Mouse (Mus musculus) frontal cortex, postnatal 10 days (tissue): ENCODE results near the gene Klf9.

Source experiments
- DNase-seq, 2 experiments: peaks; one replicate each; pipeline ENCODE4 v3.0.0; 2022; ENCODE audit warnings: low spot score in 2 of 2, mixed read lengths in 1 of 2

The Klf9 gene

GRCm38 (mm10) chr19:23163361-23163760 is 22.3 kb downstream of the Klf9 start:
- no peak for DNase-seq

- no peak for DNase-seq
Measured at GRCm38 (mm10) chr19:23164651-23165240, 23.7 kb downstream of the Klf9 start.

DNA sequence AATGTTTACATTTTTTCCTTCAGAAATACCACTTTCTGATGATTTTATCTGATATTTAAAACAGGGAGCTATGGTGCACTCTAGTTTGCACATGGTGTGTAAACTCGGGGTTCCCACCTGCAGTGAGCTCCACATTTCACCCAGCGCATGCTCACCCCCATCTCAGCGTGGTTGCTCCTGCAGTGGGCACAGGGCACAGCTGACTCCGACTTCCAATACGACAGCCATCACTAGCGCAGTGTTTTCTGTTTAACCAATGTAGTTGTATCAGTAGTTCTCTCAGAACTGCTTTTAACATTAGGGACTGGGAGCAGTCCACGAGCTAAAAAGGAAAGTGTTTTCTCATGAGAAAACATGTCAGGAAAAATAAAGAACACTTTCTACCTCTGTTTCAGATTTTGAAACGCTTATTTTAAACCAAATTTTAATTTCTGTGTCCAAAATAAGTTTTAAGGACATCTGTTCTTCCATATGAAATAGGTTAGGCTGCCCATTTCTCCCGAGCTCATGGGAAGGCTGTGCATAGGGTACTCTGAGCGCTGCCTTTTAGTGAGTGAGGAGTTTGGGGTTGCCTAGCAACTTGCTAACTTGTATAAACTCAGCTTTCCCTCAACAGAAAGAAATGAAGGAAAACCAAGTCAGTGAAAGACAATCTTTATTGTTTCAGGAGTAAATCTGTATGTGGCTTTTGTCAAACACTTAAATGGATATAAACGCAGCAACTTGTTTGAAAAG is 25.7 kb downstream of the Klf9 start:
- DNase-seq = no peak

DNA sequence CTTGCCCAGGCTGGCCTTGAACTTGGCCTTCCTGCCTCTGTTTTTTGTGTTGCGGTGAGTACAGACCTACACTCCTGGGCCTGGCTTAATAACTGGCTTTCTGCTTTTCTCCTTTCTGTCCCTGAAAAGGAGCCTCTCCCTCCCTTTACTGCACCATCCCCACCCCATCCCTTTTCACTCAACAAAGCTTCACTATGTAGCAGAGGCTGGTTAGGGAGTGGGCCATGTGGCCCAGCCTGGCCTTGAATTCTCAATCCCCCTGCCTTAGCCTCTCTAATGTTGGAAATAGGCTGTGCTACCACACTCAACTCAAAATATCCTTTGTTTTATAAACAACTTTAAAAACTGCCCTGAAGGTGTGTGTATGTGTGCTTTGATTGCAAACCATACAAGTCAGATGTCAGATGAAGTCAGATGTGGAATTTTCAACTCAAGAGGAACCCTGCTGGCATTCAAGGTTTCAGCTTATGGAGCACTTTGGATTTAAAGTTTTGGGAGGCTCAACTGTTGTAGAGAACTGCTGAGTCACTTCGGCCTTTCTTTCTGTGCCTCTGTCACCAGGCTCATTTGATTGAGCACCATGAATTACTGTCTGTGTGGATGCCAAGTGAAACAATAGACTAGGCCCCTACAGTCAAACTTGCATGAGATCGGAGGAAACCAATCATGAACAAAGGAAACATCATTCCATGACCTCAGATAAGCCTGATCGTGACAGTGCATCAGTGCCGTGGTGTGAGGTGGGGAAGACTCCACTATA is 28.1 kb downstream of the Klf9 start:
- DNase-seq = no peak

DNA sequence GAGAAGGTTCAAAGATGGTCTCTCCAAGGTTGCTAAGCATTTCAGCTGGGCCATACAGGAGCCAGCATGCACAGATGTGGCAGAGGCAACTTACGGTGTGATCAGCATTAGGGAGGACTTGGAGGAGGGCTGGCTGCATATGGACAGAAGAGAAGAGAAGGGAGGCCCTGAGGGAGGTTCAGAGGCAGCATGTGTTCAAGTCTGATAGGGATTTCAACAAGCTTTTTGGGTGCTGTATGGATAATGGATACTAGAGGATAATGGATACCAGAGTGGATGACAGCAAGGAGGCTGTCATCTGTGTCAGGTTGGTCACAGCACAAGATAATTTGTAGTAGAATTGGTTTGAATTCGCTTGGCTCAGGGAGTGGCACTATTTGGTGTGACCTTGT is 28.6 kb downstream of the Klf9 start:
- no peak for DNase-seq

- peak in 1 of 2 experiments; percentile 26 for DNase-seq
Measured at GRCm38 (mm10) chr19:23170476-23170875, 29.4 kb downstream of the Klf9 start.

GRCm38 (mm10) chr19:23171136-23171535 is 30.1 kb downstream of the Klf9 start:
- DNase-seq = no peak

DNA sequence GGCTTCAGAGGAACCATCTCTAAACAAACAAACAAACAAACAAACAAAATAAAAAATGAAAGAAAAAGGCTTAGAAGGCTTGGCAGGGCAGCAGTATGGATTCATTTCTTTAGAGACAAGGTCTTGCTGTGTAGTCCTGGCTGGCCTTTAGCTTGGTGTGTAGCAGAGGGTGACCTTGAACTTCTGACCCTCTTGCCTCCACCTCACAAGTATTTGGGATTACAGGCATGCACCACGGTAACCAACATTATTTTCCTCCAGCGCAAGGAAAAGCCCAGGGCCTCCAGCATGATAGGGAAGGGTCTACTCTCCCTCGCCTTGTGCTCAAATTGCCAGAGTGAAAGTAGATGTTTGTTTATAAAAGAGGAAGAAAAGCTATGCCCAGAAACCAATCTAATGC is 34.1 kb downstream of the Klf9 start:
- no peak for DNase-seq

GRCm38 (mm10) chr19:23175511-23175910 is 34.5 kb downstream of the Klf9 start:
- no peak for DNase-seq

DNA sequence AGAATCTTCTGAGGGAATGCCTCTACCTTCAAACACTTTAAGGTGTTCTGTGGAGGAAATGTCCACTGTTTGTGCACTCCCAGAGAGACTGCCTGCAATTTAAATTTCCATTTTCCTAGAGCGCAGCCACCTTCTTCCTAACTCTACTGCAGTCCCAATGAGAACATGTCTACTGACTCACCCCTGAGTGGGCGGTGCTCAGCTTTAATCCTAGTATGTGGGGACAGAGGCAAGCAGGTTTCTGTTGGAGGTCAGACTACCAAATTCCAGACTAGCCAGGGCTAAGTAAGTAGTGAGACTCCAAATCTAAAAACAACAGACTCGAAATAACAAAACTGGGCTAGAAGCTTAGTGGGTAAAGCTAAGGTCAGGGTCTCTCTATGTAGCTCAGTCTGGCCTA is 37.5 kb downstream of the Klf9 start:
- DNase-seq = no peak

DNA sequence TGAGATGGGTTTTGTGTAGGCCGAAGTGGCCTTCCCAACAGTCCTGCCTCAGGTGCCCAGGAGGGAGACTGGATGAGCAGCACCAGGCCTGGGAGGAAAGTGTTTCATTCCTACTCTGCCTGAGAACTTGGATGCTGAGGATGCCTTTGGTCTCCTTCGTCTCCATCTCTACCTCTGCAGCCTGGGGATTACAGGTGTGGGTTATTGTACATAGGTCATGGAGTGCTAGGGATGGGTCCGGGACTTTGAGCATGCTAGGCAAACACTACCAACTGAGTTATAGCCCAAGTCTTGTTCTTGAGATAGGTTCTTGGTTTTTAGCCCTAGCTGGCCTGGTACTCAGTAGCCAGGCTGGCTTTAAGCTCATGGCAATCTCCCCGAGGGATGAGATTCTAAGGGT is 42.5 kb downstream of the Klf9 start:
- DNase-seq = no peak

DNA sequence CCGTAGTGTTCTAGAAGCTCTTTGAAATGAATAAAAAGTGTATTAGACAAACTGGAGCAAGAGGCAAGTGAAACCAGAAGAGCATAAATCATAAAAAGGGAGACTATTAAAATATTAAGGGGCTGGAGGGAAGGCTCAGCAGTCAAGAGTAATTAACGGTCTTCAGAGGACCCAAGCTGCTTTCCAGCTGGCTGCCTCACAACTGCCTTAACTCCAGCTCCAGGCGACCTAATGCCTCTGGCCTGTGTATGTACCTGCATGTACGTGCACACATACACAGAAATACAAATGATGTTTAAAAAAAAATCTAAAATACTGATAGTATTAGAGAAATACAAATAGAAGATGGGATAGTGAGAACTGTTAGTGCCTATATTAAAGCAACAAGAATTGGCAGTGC is 43.0 kb downstream of the Klf9 start:
- DNase-seq = no peak

GRCm38 (mm10) chr19:23187732-23188131 is 46.7 kb downstream of the Klf9 start:
- DNase-seq = no peak

GRCm38 (mm10) chr19:23188986-23189385 is 48.0 kb downstream of the Klf9 start:
- no peak for DNase-seq

DNA sequence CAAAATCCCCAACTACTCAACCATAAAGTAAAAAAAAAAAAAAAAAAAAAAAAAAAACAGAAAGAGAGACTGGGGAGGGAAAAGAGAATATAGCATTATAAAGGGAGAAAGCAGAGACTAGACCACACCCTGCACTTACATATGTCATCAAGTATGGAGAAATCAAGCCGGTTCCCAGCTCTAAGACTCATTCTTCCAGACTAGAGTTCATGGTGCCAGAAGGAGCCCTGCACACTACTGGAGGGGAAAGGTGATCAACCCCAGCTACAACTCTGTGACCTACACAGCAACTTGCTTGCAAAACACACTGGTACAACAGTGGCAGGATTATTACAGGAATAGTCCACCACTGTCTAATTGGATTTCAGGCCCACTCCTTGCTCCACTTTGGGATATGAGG is 48.7 kb downstream of the Klf9 start:
- DNase-seq = no peak

DNA sequence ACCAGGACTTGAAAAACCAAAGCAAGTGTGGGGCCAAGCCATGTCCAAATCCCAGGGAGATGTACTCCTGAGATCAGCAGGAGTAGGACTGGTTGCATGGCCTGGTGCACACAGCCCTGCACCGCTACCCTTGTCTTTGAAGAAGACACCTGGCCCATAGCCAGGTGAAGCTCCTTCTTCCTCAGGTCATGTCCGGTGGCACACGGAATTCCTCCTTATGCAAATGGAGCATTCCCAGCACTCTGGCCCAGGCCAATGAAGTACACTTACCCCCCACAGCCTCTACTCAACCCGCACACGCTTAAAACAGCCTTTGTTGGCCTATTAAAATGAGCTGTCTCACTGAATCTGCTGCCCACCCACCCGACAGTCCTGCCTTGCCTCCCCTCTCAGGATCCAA is 50.5 kb downstream of the Klf9 start:
- no peak for DNase-seq

DNA sequence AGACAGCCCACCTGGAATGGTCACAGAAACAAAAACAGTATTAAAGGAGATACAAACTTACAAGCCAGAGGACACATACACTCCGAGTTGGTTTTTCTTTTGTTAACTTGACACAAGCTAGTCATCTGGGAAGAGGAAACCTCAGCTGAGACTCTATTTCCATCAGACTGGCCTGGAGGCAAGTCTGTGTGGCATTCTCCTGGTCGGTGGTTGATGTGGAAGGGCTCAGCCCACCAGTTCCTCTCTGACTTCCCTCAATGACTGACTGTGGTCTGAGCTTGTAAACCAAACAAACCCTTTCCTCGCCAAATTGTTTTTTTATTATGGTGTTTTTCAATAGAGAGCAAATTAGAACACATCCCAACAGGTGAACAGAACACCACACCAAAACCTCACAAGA is 52.0 kb downstream of the Klf9 start:
- DNase-seq = no peak

DNA sequence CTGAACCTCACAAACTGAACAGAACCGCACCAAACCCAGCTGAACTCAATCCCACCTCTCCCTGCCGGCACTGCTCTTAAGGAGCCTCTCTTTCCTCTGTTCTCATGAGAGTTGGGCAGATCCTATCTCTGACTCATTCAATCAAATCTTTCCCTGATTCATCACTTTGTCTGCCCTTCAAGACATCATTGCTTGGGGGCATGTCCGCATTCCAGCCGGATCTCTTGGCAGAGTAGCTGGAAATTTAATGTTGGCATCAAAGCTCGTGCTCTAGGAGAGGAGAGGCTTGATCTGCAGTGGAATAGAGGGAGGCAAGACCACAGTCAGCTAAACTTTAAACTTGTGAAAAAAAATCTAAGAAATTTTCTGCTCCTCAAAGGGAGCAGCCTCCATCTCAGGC is 61.1 kb downstream of the Klf9 start:
- DNase-seq = no peak

DNA sequence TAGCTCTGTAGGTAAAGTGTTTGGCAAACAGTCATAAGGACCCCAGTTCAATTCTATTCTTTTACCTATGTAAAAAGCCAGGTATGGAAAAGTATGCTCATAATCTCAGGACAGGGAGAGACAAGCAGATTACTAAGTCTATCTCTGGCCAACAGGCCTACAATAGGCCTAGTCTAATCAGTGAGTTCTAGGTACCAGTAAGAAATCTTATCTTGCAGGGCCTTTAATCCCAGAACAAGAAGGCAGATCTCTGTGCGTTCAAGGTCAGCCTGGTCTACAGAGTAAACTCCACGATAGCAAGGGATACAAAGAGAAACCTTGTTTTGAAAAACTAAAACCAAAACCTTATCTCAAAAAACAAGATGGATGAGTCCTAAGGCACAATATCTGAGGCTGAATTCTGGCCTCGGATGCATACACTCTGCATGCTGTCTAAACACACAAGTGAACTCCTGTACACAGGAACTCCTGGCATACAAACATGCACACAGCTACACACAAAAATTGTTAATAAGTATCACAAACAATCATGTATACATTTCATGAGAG is 62.6 kb downstream of the Klf9 start:
- DNase-seq = no peak

DNA sequence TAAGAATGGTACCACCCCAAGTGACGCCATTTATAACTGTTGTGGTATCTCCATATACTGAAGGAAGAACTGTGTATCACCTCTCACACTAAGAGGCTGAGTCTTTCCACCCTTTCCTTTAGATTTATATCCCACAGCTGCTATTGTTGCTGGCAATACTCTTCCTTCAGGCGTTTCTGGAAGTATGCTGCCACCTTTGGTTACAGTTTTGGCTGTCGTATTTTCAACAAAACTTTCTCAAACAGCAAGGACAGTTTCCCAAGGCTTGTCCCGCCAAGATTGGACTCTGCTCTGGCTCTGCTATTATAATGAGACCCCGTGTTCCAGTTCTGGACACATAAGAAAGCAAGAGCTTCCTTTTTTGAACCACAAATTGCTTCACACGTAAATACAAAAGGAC is 70.3 kb downstream of the Klf9 start:
- no peak for DNase-seq

DNA sequence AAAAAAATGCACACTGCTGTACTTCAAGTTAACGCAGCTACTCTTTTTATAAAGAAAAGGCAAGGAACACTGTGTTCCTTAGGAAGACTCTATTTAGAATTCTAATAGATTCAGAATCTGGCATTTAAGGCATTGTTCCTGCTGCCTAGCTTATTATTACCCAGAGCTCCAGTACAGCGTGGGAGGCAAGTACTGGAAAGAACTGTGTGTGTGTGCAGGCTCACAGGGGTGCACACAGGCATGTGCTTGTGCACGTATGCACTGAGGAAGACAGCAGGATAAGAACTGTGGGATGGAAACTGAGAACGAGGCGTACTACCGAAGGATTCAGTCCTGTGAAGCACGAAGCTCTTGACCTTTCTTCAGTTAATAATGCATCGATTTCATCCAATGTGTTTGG is 73.3 kb downstream of the Klf9 start:
- DNase-seq = peak; percentile 42 to 59
